9 mouse cellular contexts compared by ENCODE assay signal in the genomic region with DNA sequence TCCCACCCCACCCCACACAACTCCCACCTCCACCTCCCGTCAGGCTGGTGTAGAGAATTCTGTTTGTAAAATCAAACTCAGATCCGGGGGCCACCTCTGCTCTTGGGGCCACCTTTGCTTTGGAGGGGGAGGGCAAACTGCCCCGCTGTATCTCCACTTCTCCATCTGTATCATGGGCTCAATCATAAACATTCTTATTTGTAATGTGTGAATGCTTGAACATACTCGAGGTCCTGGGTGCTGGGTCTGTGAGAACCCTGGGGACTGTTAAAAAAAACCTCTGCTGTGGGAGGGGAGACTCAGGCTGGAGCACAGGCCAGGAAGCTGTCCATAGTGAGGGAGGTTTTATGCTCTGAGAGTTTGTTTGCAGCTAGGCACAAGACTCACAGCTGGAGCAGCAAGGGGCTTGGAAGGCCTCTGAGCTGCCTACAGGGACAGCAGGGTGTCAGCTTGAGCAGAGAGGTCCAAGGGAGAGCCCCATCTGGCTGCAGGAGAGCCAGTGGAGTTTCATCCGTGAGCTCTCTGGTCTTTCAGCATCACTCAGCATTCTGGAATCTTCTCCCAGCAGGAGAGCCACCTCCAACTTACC. TPM values are rescaled to one million over a fixed set of nuclear protein-coding genes. Genes with fewer than 3 reads are reported as not detected.
DNase-seq lines count a peak whose midpoint lies in the region; ATAC-seq and TF ChIP-seq lines count a peak whose summit lies in the region.
"Had no signal": no experiment of that assay in that cellular context is flagged by ENCODE, and none has a peak within 500 bp of the region (broad histone marks: within the 10 kb centered on the region; RNA-seq: fewer than 3 reads in every experiment).

No protein-coding gene starts in this region.

- H3K4me3 ChIP-seq in forebrain, postnatal 0 days (ENCODE audit: low read depth, low read length), result no peak overlapping the region
- H3K4me3 ChIP-seq in forebrain, embryonic 16.5 days (replicated peaks; ENCODE audit: low read length), result no peak overlapping the region
- no peak overlapping the region for H3K4me3 ChIP-seq in midbrain, embryonic 10.5 days
- no peak overlapping the region for H3K4me3 ChIP-seq in midbrain, embryonic 15.5 days
- H3K4me3 ChIP-seq in hindbrain, postnatal 0 days (ENCODE audit: low read length), result no peak overlapping the region
- no peak overlapping the region for H3K4me3 ChIP-seq in small intestine, adult 2 months (ENCODE audit: low read depth, low read length)

- no peak overlapping the region for H3K4me2 ChIP-seq in forebrain, postnatal 0 days (ENCODE audit: low read depth)
- no peak overlapping the region for H3K4me2 ChIP-seq in forebrain, embryonic 16.5 days (ENCODE audit: low read length)
- no peak overlapping the region for H3K4me2 ChIP-seq in midbrain, embryonic 15.5 days
- no peak overlapping the region for H3K4me2 ChIP-seq in hindbrain, postnatal 0 days (ENCODE audit: low read depth, low read length)

- H3K27me3 ChIP-seq in forebrain, postnatal 0 days (ENCODE audit: insufficient read depth, low read length), result no peaks in the 10 kb centered on the region
- no peaks in the 10 kb centered on the region for H3K27me3 ChIP-seq in forebrain, embryonic 16.5 days (replicated peaks; ENCODE audit: control insufficient read depth, insufficient read depth, low read length)
- H3K27me3 ChIP-seq in midbrain, embryonic 10.5 days (ENCODE audit: low read depth, poor library complexity, severe bottlenecking), result no peaks in the 10 kb centered on the region
- H3K27me3 ChIP-seq in midbrain, embryonic 15.5 days (replicated peaks), result no peaks in the 10 kb centered on the region
- H3K27me3 ChIP-seq in hindbrain, postnatal 0 days (ENCODE audit: insufficient read depth, low read length), result no peaks in the 10 kb centered on the region
- no peaks in the 10 kb centered on the region for H3K27me3 ChIP-seq in small intestine, adult 2 months (ENCODE audit: control insufficient read depth, insufficient read depth, low read length)

- no peak for TF ChIP-seq CTCF in forebrain, postnatal 0 days (IDR thresholded peaks at IDR 0.05; ENCODE audit: low read depth)
- TF ChIP-seq CTCF in hindbrain, postnatal 0 days (IDR thresholded peaks at IDR 0.05; ENCODE audit: low read depth), result no peak
- TF ChIP-seq CTCF in small intestine, adult 2 months (IDR thresholded peaks at IDR 0.05; ENCODE audit: extremely low read depth, insufficient read length, insufficient replicate concordance, low read depth, low read length), result no peak

- no peak for TF ChIP-seq POLR2A in small intestine, adult 2 months (IDR thresholded peaks at IDR 0.05; ENCODE audit: low read depth, low read length)

- 0 out of 2 replicates have a peak, but pooled peaks have one; percentile 13 for ATAC-seq in forebrain, postnatal 0 days
- ATAC-seq in forebrain, embryonic 16.5 days, result no peak
- no peak for ATAC-seq in midbrain, embryonic 15.5 days (replicated peaks)
- ATAC-seq in hindbrain, postnatal 0 days, result no peak

- H3K27ac ChIP-seq in forebrain, postnatal 0 days (ENCODE audit: low read depth, low read length), result no peak overlapping the region
- H3K27ac ChIP-seq in forebrain, embryonic 16.5 days (ENCODE audit: low read length), result no peak overlapping the region
- H3K27ac ChIP-seq in midbrain, embryonic 10.5 days (replicated peaks), result peak overlapping the region; percentile 60
- no peak overlapping the region for H3K27ac ChIP-seq in midbrain, embryonic 15.5 days
- H3K27ac ChIP-seq in hindbrain, postnatal 0 days, result peak overlapping the region; percentile 7; the same call in 1 of the 2 replicates
- H3K27ac ChIP-seq in small intestine, adult 2 months (ENCODE audit: insufficient read depth, low read depth, low read length), result peak overlapping the region; percentile 66

- no peaks in the 10 kb centered on the region for H3K36me3 ChIP-seq in forebrain, postnatal 0 days (ENCODE audit: insufficient read depth)
- H3K36me3 ChIP-seq in forebrain, embryonic 16.5 days (ENCODE audit: control insufficient read depth, insufficient read depth), result no peaks in the 10 kb centered on the region
- no peaks in the 10 kb centered on the region for H3K36me3 ChIP-seq in midbrain, embryonic 10.5 days
- no peaks in the 10 kb centered on the region for H3K36me3 ChIP-seq in midbrain, embryonic 15.5 days (replicated peaks)
- H3K36me3 ChIP-seq in hindbrain, postnatal 0 days (ENCODE audit: insufficient read depth, low read length), result no peaks in the 10 kb centered on the region
- H3K36me3 ChIP-seq in small intestine, adult 2 months (ENCODE audit: control insufficient read depth, insufficient read depth, low read length), result no peaks in the 10 kb centered on the region

- 41% methylated on average over 5 of the region's 5 CpGs for WGBS in forebrain, postnatal 0 days
- WGBS in forebrain, embryonic 16.5 days, result 37% methylated on average over 5 of the region's 5 CpGs
- WGBS in midbrain, embryonic 10.5 days, result 31% methylated on average over 5 of the region's 5 CpGs
- WGBS in midbrain, embryonic 15.5 days, result 45% methylated on average over 5 of the region's 5 CpGs
- 39% methylated on average over 5 of the region's 5 CpGs for WGBS in hindbrain, postnatal 0 days
- 43% methylated on average over 5 of the region's 5 CpGs for WGBS in small intestine, adult 2 months

- 0 out of 2 replicates have a peak, but pooled peaks cover 9% of the 10 kb centered on the region for H3K4me1 ChIP-seq in forebrain, postnatal 0 days (ENCODE audit: insufficient read depth)
- peaks cover 5% of the 10 kb centered on the region for H3K4me1 ChIP-seq in forebrain, embryonic 16.5 days (replicated peaks; ENCODE audit: control insufficient read depth, insufficient read depth, low read length)
- peaks cover 47% of the 10 kb centered on the region for H3K4me1 ChIP-seq in midbrain, embryonic 10.5 days
- peaks cover 18% of the 10 kb centered on the region; the same call in 1 of the 2 replicates for H3K4me1 ChIP-seq in midbrain, embryonic 15.5 days
- peaks cover 4% of the 10 kb centered on the region; the same call in 1 of the 2 replicates for H3K4me1 ChIP-seq in hindbrain, postnatal 0 days (ENCODE audit: insufficient read depth, low read length)
- H3K4me1 ChIP-seq in small intestine, adult 2 months (ENCODE audit: control insufficient read depth, insufficient read depth, insufficient read length, low read length), result 0 out of 2 replicates have a peak, but pooled peaks cover 3% of the 10 kb centered on the region

- H3K9me3 ChIP-seq in forebrain, postnatal 0 days (ENCODE audit: low read length), result no peaks in the 10 kb centered on the region
- H3K9me3 ChIP-seq in forebrain, embryonic 16.5 days (ENCODE audit: control insufficient read depth, low read length), result no peaks in the 10 kb centered on the region
- H3K9me3 ChIP-seq in midbrain, embryonic 10.5 days (replicated peaks), result no peaks in the 10 kb centered on the region
- H3K9me3 ChIP-seq in midbrain, embryonic 15.5 days, result no peaks in the 10 kb centered on the region
- H3K9me3 ChIP-seq in hindbrain, postnatal 0 days (ENCODE audit: low read length), result no peaks in the 10 kb centered on the region

- H3K9ac ChIP-seq in forebrain, postnatal 0 days, result no peak overlapping the region
- no peak overlapping the region for H3K9ac ChIP-seq in forebrain, embryonic 16.5 days (replicated peaks; ENCODE audit: low read depth, low read length)
- H3K9ac ChIP-seq in midbrain, embryonic 15.5 days, result no peak overlapping the region
- no peak overlapping the region for H3K9ac ChIP-seq in hindbrain, postnatal 0 days (replicated peaks; ENCODE audit: low read length)

- intact Hi-C loops in left cerebral cortex, postnatal 14 days (cut with DNase I), result no loop called here

- DNase-seq in forebrain, postnatal 0 days, result no peak
- DNase-seq in midbrain, embryonic 10.5 days (ENCODE audit: low spot score), result no peak
- DNase-seq in hindbrain, postnatal 0 days (ENCODE audit: low spot score), result no peak
- DNase-seq in left cerebral cortex, postnatal 14 days (ENCODE audit: low spot score in 2 of 2), result no peak
- DNase-seq in urinary bladder, adult 18-20 months (ENCODE audit: low spot score in 2 of 2), result no peak
- DNase-seq: right cerebral cortex, postnatal 4 days had no signal

RNA-seq across cellular contexts. Expression of gene Lrrc32, which starts 15.7 kb away (rescaled TPM):
- total RNA-seq in forebrain, postnatal 0 days (2014; rRNA removed), result 3.3 and 6.0 TPM in 2 replicates
- 3.4 and 4.2 TPM in 2 replicates for polyA plus RNA-seq in forebrain, postnatal 0 days (2015; fragmentation: Nextera tagmentation; extraction: Ambion mirVana)
- 2.6 and 2.8 TPM in 2 replicates for polyA plus RNA-seq in forebrain, embryonic 16.5 days (2015; fragmentation: Nextera tagmentation; extraction: Ambion mirVana)
- polyA plus RNA-seq in midbrain, embryonic 10.5 days (2016; fragmentation: Nextera tagmentation; extraction: Ambion mirVana), result 5.2 and 5.7 TPM in 2 replicates
- polyA plus RNA-seq in midbrain, embryonic 15.5 days (2015; fragmentation: Nextera tagmentation; extraction: Ambion mirVana), result 5.0 and 5.5 TPM in 2 replicates
- total RNA-seq in hindbrain, postnatal 0 days (2014; rRNA removed), result 6.4 and 9.1 TPM in 2 replicates
- 3.9 and 4.7 TPM in 2 replicates for polyA plus RNA-seq in hindbrain, postnatal 0 days (2015; fragmentation: Nextera tagmentation; extraction: Ambion mirVana)
- 10.5 and 17.7 TPM in 2 replicates for polyA plus RNA-seq in small intestine, adult 2 months (2012; rRNA removed)
- total RNA-seq in left cerebral cortex, postnatal 14 days (2021), result 1 to 10 TPM; 3.0 to 3.9 TPM

Comparison
In these comparisons a context has a peak if more than half of its experiments do, and no peak if none do; other contexts are left out.
1. H3K27ac ChIP-seq: peak in midbrain, embryonic 10.5 days (single experiment), hindbrain, postnatal 0 days (single experiment) and small intestine, adult 2 months (single experiment); none in forebrain, postnatal 0 days (single experiment), forebrain, embryonic 16.5 days (single experiment) and midbrain, embryonic 15.5 days (single experiment).